Mouse (Mus musculus): ENCODE data around the gene Bmpr1a. TPM values are rescaled to one million over a fixed set of nuclear protein-coding genes. Genes with fewer than 3 reads are reported as not detected.

Gene Bmpr1a
- polyA plus RNA-seq, 1 experiment from 2014 or later: 51.1 TPM

DNA sequence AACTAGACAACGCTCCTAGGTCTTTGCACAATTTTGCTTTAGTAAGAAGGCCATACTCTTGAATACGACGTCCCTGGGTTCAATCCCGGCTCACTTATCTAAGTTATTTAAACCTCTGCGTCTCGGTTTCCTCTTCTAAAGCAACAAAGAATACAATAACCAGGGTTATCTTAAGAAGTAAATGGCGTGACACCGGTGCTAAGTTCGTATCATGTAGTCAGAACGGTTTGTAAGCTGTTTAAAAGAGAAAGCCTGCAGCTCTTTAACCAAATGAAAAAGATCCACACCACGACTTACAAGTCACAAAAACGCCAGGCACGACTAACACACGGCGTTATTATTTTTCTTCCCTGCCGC is 1.7 kb downstream of the Bmpr1a start:
- Histone ChIP-seq H3K4me1 (ENCODE audit: insufficient read depth) (peaks cover 19% of the 10 kb centered on the region; the same call in 1 of the 2 replicates), H3K27me3 (ENCODE audit: insufficient read depth, low read length) (no peaks in the 10 kb centered on the region), H3K4me2 (peak overlapping the region; percentile 72), H3K9ac (peak overlapping the region; percentile 98), H3K27ac (ENCODE audit: low read depth) (peak overlapping the region; percentile 98), H3K36me3 (ENCODE audit: insufficient read depth) (no peaks in the 10 kb centered on the region), H3K9me3 (ENCODE audit: low read depth, low read length) (no peaks in the 10 kb centered on the region), H3K4me3 (ENCODE audit: low read depth, low read length) (peak overlapping the region; percentile 91)
- ATAC-seq (ENCODE audit: insufficient read depth) (no peak), DNase-seq (peak; percentile 56)
- no peak for TF ChIP-seq CTCF (IDR thresholded peaks at IDR 0.05; ENCODE audit: low read depth)
- WGBS: under 1% methylated on average over 16 of the region's 16 CpGs

GRCm38 (mm10) chr14:34500309-34500708 is 2.8 kb downstream of the Bmpr1a start:
- Histone ChIP-seq H3K27me3 (ENCODE audit: insufficient read depth, low read length) (no peaks in the 10 kb centered on the region), H3K9ac (0 out of 2 replicates have a peak overlapping the region, but pooled peaks have one; percentile 14), H3K9me3 (ENCODE audit: low read depth, low read length) (no peaks in the 10 kb centered on the region), H3K4me1 (ENCODE audit: insufficient read depth) (peaks cover 19% of the 10 kb centered on the region; the same call in 1 of the 2 replicates), H3K4me3 (ENCODE audit: low read depth, low read length) (peak overlapping the region; percentile 91; the same call in 1 of the 2 replicates), H3K27ac (ENCODE audit: low read depth) (no peak overlapping the region), H3K36me3 (ENCODE audit: insufficient read depth) (no peaks in the 10 kb centered on the region), H3K4me2 (peak overlapping the region; percentile 72)
- 8% methylated on average over 4 of the region's 4 CpGs for WGBS
- TF ChIP-seq CTCF (IDR thresholded peaks at IDR 0.05; ENCODE audit: low read depth): no peak
- ATAC-seq (ENCODE audit: insufficient read depth) (no peak), DNase-seq (peak; percentile 34)

- 61% methylated on average over 4 of the region's 4 CpGs for WGBS
- no peaks in the 10 kb centered on the region for H3K27me3 ChIP-seq (ENCODE audit: insufficient read depth, low read length)
- no peak for DNase-seq
- H3K27ac ChIP-seq (ENCODE audit: low read depth): no peak overlapping the region
- H3K4me1 ChIP-seq (ENCODE audit: insufficient read depth): peaks cover 19% of the 10 kb centered on the region; the same call in 1 of the 2 replicates
- no peak for ATAC-seq (ENCODE audit: insufficient read depth)
- H3K9ac ChIP-seq: no peak overlapping the region
- no peak overlapping the region for H3K4me3 ChIP-seq (ENCODE audit: low read depth, low read length)
- no peaks in the 10 kb centered on the region for H3K9me3 ChIP-seq (ENCODE audit: low read depth, low read length)
- TF ChIP-seq CTCF (IDR thresholded peaks at IDR 0.05; ENCODE audit: low read depth): no peak
- H3K36me3 ChIP-seq (ENCODE audit: insufficient read depth): no peaks in the 10 kb centered on the region
- H3K4me2 ChIP-seq: peak overlapping the region; percentile 30
Measured at GRCm38 (mm10) chr14:34499664-34500063, 3.5 kb downstream of the Bmpr1a start.

DNA sequence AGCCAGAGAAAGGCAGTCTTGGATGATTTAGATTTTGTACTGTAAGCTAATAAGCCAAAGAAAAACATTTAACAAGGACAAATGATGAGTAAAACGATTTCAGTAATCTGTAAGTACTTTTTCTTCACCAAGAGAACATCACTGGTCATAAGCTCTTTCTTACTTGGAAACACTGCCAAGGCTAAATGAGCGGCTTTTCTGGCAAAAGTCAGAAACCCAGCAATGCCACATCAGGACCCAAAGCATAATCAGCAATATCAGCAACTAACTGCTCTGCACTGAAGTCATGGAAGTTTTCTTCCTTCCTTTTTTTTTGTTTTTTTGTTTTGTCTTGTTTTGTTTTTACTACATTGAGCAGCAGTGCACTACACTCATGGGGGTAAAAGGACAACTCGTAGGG is 5.8 kb downstream of the Bmpr1a start:
- no peak overlapping the region for H3K9ac ChIP-seq
- H3K27ac ChIP-seq (ENCODE audit: low read depth): no peak overlapping the region
- no peaks in the 10 kb centered on the region for H3K36me3 ChIP-seq (ENCODE audit: insufficient read depth)
- H3K27me3 ChIP-seq (ENCODE audit: insufficient read depth, low read length): no peaks in the 10 kb centered on the region
- H3K4me2 ChIP-seq: no peak overlapping the region
- no peak for DNase-seq
- H3K9me3 ChIP-seq (ENCODE audit: low read depth, low read length): no peaks in the 10 kb centered on the region
- TF ChIP-seq CTCF (IDR thresholded peaks at IDR 0.05; ENCODE audit: low read depth): no peak
- WGBS: 62% methylated on average over 3 of the region's 3 CpGs
- no peak overlapping the region for H3K4me3 ChIP-seq (ENCODE audit: low read depth, low read length)
- no peak for ATAC-seq (ENCODE audit: insufficient read depth)
- H3K4me1 ChIP-seq (ENCODE audit: insufficient read depth): peaks cover 19% of the 10 kb centered on the region; the same call in 1 of the 2 replicates

DNA sequence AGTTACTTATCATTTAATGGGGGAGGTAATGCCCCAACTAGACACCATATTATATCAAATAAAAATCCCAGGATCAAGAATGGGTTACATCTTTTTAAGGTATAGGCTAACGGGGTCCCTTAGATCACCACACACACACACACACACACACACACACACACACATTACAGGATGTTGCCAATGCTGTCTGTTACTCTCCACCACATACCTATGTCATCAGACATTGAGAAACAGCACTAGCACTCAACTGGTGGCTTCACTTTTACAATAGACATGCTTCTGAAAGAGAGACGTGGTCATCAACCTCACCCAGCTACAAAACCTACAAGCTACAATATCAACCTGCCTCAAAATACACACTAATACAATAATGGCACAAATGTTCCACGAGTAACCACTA is 9.5 kb downstream of the Bmpr1a start:
- TF ChIP-seq CTCF (IDR thresholded peaks at IDR 0.05; ENCODE audit: low read depth): no peak
- WGBS: 84% methylated on average over 3 of the region's 3 CpGs

GRCm38 (mm10) chr14:34492688-34493087 is 10.5 kb downstream of the Bmpr1a start:
- no peaks in the 10 kb centered on the region for H3K9me3 ChIP-seq (ENCODE audit: low read depth, low read length)
- H3K4me3 ChIP-seq (ENCODE audit: low read depth, low read length): no peak overlapping the region
- DNase-seq: no peak
- H3K27ac ChIP-seq (ENCODE audit: low read depth): no peak overlapping the region
- no peak overlapping the region for H3K9ac ChIP-seq
- peaks cover 9% of the 10 kb centered on the region; the same call in 1 of the 2 replicates for H3K4me1 ChIP-seq (ENCODE audit: insufficient read depth)
- H3K27me3 ChIP-seq (ENCODE audit: insufficient read depth, low read length): no peaks in the 10 kb centered on the region
- no peaks in the 10 kb centered on the region for H3K36me3 ChIP-seq (ENCODE audit: insufficient read depth)
- WGBS: 83% methylated on average over 2 of the region's 2 CpGs
- ATAC-seq (ENCODE audit: insufficient read depth): no peak
- no peak for TF ChIP-seq CTCF (IDR thresholded peaks at IDR 0.05; ENCODE audit: low read depth)
- no peak overlapping the region for H3K4me2 ChIP-seq

More for the DNA sequence above, 9.5 kb downstream of the Bmpr1a start:
- Histone ChIP-seq H3K27me3 (ENCODE audit: insufficient read depth, low read length) (no peaks in the 10 kb centered on the region), H3K4me3 (ENCODE audit: low read depth, low read length) (no peak overlapping the region), H3K9ac (no peak overlapping the region), H3K36me3 (ENCODE audit: insufficient read depth) (no peaks in the 10 kb centered on the region), H3K4me2 (no peak overlapping the region), H3K27ac (ENCODE audit: low read depth) (no peak overlapping the region), H3K4me1 (ENCODE audit: insufficient read depth) (peaks cover 12% of the 10 kb centered on the region; the same call in 1 of the 2 replicates), H3K9me3 (ENCODE audit: low read depth, low read length) (no peaks in the 10 kb centered on the region)
- DNase-seq: no peak
- no peak for ATAC-seq (ENCODE audit: insufficient read depth)

DNA sequence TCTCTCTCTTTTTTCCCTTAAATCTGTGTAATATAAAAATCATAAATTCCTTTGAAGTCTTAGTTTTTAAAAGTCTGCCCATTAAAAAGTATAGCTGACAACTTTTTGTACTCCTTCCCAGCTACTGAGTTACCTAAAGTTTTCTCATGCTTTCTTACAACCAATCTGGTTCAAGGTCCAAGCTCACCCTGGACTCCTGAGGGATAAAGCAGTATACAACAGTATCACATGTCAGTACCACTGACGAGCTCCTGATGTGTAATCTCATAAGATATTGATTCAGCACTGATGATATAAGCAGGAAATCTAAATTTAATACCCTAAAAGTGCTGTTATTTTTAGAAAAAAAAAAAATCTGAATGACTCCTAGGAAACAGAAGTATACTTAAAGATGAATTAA is 12.2 kb downstream of the Bmpr1a start:
- Histone ChIP-seq H3K9ac (no peak overlapping the region), H3K4me2 (no peak overlapping the region), H3K27me3 (ENCODE audit: insufficient read depth, low read length) (no peaks in the 10 kb centered on the region), H3K36me3 (ENCODE audit: insufficient read depth) (no peaks in the 10 kb centered on the region), H3K27ac (ENCODE audit: low read depth) (no peak overlapping the region), H3K4me3 (ENCODE audit: low read depth, low read length) (no peak overlapping the region), H3K9me3 (ENCODE audit: low read depth, low read length) (no peaks in the 10 kb centered on the region), H3K4me1 (ENCODE audit: insufficient read depth) (peaks cover 5% of the 10 kb centered on the region; the same call in 1 of the 2 replicates)
- TF ChIP-seq CTCF (IDR thresholded peaks at IDR 0.05; ENCODE audit: low read depth): no peak
- ATAC-seq (ENCODE audit: insufficient read depth) (no peak), DNase-seq (no peak)
- WGBS: 64% methylated on average over 1 of the region's 1 CpGs

All from lung, embryonic 14.5 days (tissue).